Mouse (Mus musculus) heart, adult 9 months (tissue): Measurements from ENCODE around the gene Ciz1.
"Not testable (repeated sequence)": the region's sequence is repeated elsewhere in the genome, so short reads cannot be mapped to it uniquely, and the experiment has no call there.

Experiments
- DNase-seq, 2 experiments: peaks; one replicate each; pipeline ENCODE4 v3.0.0; 2022; ENCODE audit warnings: low spot score in 2 of 2

Ciz1 gene

DNA sequence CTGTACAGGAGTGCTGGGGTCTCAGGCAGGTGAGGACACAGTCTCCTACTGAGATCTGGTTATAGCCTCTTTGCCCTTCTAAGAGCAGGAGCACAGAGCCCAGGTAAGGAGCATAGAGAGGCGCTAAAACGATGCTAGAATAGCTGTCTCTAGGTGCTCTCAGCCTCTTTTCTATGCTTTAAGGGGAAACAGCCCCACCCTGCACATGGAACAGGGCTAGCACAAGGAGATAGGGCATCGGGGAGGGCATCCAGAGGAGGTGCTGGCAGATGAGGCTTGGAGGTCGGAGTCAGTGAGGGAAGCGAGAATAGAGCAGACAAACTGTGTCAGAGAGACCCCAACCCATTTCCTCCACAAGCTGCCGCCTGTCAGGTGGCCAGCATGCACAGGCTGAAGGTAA, 5.1 kb upstream of the Ciz1 start:
- DNase-seq, result no peak

GRCm38 (mm10) chr2:32348311-32348710, 3.8 kb upstream of the Ciz1 start:
- no peak for DNase-seq

- no peak for DNase-seq
Observed at GRCm38 (mm10) chr2:32349625-32350255, 2.4 kb upstream of the Ciz1 start.

- peak in 1 of 2 experiments; percentile 32 for DNase-seq
Observed at GRCm38 (mm10) chr2:32350471-32351051, 1.6 kb upstream of the Ciz1 start.

- DNase-seq, result no peak
Observed at GRCm38 (mm10) chr2:32351471-32351961, 611 bp upstream of the Ciz1 start.

GRCm38 (mm10) chr2:32353007-32353542, 948 bp downstream of the Ciz1 start, which contains the start of gene Dnm1:
Gene Dnm1, minus strand, starts transcription at chr2:32353338.
- peak; percentile 83 to 91 for DNase-seq

- DNase-seq, result no peak
Observed at GRCm38 (mm10) chr2:32353836-32354235, 1.7 kb downstream of the Ciz1 start.

- DNase-seq, result no peak
Observed at GRCm38 (mm10) chr2:32354336-32354895, 2.3 kb downstream of the Ciz1 start.

DNA sequence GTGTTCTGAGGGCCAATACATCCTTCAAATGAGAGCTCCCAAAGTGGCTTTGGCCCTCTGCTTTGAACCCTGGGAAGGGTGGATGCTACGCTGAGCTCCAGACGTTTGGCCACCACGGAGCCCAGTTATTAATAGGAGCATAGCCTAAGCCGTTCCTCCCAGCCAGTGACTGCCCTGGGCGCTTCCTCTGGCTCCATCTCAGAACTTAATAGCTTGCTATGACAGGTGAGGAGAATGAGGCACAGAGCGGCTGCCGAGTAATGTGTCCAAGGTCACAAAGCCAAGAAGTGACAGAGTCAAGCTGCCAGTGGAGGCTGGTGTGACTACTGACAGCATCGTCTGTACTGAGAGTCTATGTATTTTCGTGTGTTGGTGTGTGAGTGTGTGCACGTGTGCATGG, 4.1 kb downstream of the Ciz1 start:
- DNase-seq, result no peak

DNA sequence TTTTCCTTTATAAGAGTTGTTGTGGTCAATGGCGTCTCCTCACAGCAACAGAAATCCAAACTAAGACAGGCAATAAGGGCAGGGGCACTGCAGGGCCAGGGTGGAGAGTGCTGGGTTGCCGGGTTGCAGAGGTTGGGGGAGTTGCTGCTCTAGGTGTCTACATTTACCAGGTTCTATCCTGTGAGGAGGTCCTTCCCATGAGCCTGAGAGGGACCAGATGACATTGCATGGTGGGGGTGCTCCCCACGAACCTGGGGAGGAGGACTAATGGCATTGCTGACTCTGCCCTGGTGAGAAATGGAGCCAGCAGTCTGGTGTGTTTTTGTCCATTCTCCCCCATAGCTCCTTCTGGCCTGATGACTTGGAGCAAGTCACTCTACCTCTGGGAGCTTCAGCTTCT, 5.6 kb downstream of the Ciz1 start:
- no peak for DNase-seq

- no peak for DNase-seq
Observed at GRCm38 (mm10) chr2:32358381-32358780, 6.3 kb downstream of the Ciz1 start.

GRCm38 (mm10) chr2:32360741-32361140, 8.6 kb downstream of the Ciz1 start:
- peak; percentile 85 to 86 for DNase-seq

DNA sequence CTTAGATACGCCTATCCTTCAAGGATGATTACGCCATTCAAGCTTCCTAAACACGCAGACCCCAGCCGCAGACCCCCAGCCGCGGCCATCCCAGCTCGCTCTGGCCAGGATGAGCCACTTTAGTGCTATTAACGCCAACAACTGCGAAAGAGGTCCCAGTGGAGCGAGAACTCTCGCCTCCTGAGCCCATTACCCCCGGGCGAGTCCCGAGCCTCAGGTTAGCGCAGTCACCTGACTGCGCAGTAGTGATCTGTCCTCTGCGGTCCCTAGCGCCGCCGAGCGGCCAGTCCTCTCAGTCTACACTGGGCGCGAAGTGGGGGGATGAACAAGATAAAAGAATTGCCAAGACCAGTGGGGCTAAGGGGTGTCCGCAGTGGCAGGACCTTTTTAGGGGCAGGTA, 9.3 kb downstream of the Ciz1 start:
- DNase-seq, result peak; percentile 75 to 78

GRCm38 (mm10) chr2:32362274-32362673, 10.1 kb downstream of the Ciz1 start:
- not testable (repeated sequence) for DNase-seq

DNA sequence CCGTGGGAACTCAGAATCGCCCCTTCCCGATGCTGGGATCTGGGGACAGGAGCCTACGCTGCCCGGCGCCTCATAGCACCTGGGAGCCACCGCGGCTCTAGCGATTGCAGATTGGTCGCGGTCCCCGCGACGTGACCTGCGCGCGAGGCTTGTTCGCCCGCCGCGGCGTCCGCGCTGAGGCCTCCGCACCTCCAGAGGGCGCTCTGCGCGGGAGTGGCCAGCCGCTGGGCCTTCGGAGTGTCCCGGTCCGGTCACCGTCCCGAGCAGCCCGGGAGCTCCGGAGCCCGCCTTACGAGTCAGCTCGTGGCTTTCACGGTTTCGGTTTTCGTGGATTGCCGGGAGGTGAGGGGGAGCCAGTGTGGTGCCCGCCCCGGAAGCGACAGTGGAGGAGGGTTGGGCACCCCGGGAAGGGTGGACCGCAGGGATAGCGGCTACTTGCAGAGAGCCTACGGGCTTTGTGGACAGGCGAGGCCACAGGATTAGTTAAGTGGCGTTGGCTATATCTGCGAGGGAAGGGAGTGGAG, 10.8 kb downstream of the Ciz1 start:
- peak; percentile 93 to 94 for DNase-seq

- no peak for DNase-seq
Observed at GRCm38 (mm10) chr2:32363376-32364106, 11.4 kb downstream of the Ciz1 start.

DNA sequence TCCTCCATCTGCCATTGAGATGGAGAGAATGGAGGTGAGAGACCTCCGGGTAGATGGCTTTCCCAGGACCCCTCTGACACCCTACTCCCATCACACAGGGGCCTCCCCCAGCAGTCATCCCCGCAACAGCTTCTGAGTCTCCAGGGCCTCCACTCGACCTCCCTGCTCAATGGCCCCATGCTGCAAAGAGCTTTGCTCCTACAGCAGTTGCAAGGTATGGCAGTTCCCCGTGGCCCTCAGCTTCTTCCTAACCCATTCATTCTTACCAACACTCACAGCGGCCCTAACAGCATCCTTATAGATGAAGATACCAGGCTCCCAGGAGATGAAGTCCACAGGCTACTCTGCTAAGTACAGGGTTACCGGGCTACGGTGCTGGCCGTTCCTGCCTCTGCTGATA, 12.0 kb downstream of the Ciz1 start:
- DNase-seq, result no peak

DNA sequence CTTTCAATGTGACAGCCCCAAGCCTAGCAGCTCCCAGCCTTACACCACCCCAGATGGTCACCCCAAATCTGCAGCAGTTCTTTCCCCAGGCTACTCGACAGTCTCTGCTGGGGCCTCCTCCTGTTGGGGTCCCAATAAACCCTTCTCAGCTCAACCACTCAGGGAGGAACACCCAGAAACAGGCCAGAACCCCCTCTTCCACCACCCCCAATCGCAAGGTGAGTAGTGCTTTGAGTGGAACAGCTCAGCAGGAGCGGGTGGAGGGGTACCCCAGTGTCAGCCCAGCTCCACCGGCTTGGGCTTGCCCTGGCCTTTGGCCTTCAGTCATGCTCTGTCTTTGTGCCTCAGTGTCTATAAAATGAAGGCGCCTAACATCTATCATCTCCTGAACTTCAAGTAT, 15.2 kb downstream of the Ciz1 start:
- DNase-seq, result no peak

- DNase-seq, result peak in 1 of 2 experiments; percentile 52
Observed at GRCm38 (mm10) chr2:32374191-32374590, 22.1 kb downstream of the Ciz1 start.

GRCm38 (mm10) chr2:32375317-32375940, 23.3 kb downstream of the Ciz1 start:
- no peak for DNase-seq

DNA sequence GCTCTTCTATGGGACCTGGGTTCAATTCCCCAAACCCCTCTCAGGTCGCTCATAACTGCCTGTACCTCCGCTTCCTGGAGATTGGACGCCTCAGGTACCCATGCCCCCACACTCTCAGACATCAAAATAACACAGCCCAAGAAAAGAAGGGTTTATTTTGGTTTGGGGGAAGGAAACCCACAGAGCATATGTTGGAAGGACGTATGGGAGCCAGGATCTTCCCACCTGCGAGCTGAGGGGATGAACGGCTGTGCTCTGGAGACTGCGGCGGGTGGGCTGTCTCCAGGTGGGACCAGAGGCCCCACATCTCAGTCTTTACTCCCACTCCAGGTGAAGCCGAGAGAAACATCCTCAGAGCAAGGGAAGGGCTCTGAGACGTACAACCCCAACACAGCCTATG, 24.8 kb downstream of the Ciz1 start:
- DNase-seq, result no peak
